Mouse (Mus musculus) kidney, embryonic 14.5 days (tissue): Measurements from ENCODE around the gene Prkar1b. TPM values are rescaled to one million over a fixed set of nuclear protein-coding genes. Genes with fewer than 3 reads are reported as not detected.

Source experiments
- ATAC-seq: fragments of 200-750 bp; cut with Nextera tagmentation; 2 replicates; pipeline ENCODE4 v1.8.0; 2017; ENCODE audit warnings: moderate number of reproducible peaks, mild to moderate bottlenecking, moderate TSS enrichment, moderate library complexity; ENCODE audit not compliant: low FRiP score, low TSS enrichment
- H3K27ac ChIP-seq: fragments of 300-500 bp; sonication (generic); 2 replicates; pipeline ENCODE4 v1.5.1; 2014; ENCODE audit warnings: low read depth, mild to moderate bottlenecking, low read length, moderate library complexity, mixed read lengths
- H3K27me3 ChIP-seq: fragments of 300-500 bp; sonication (generic); 2 replicates; pipeline ENCODE4 v1.6.1; 2014; ENCODE audit warnings: mild to moderate bottlenecking, low read length; ENCODE audit not compliant: control insufficient read depth, insufficient read depth
- H3K36me3 ChIP-seq: fragments of 300-500 bp; sonication (generic); 2 replicates; pipeline ENCODE4 v1.6.1; 2014; ENCODE audit warnings: low read length, mixed read lengths; ENCODE audit not compliant: control insufficient read depth, insufficient read depth
- H3K4me1 ChIP-seq: fragments of 300-500 bp; sonication (generic); 2 replicates; pipeline ENCODE4 v1.6.1; 2014; ENCODE audit warnings: low read length, mixed read lengths; ENCODE audit not compliant: control insufficient read depth, insufficient read depth
- H3K4me2 ChIP-seq: fragments of 300-500 bp; sonication (generic); replicated peaks from 2 replicates; pipeline ENCODE4 v1.6.1; 2014; ENCODE audit warnings: low read depth, mild to moderate bottlenecking, low read length
- H3K4me3 ChIP-seq: fragments of 300-500 bp; sonication (generic); 2 replicates; pipeline ENCODE4 v1.5.1; 2014; ENCODE audit warnings: mild to moderate bottlenecking, low read length
- H3K9ac ChIP-seq: fragments of 300-500 bp; sonication (generic); 2 replicates; pipeline ENCODE4 v1.6.1; 2014; ENCODE audit warnings: low read depth, mild to moderate bottlenecking, low read length, moderate library complexity
- H3K9me3 ChIP-seq: fragments of 300-500 bp; sonication (generic); 2 replicates; pipeline ENCODE4 v1.6.1; 2016; ENCODE audit warnings: low read length; ENCODE audit not compliant: control insufficient read depth
- WGBS: fragments of 180-500 bp; shearing (Covaris S2); extraction: QIAGEN DNeasy Blood & Tissue Kit; methylation state at CpG from one replicate; pipeline ENCODE4 v1.1.7; 2014; 5-methylcytosine and 5-hydroxymethylcytosine counted together
- polyA plus RNA-seq: library from polyadenylated mRNA; unstranded; fragments of >200 nt; fragmentation: Nextera tagmentation; extraction: Ambion mirVana; gene quantifications from 2 replicates; pipeline ENCODE4 v1.2.1, GENCODE M21; 2014

The Prkar1b gene
- polyA plus RNA-seq, 1 experiment from 2014 or later = 15.7 TPM

GRCm38 (mm10) chr5:139125717-139126116 lies 24.1 kb downstream of the Prkar1b start:
- H3K4me2 ChIP-seq = no peak overlapping the region
- no peak overlapping the region for H3K9ac ChIP-seq
- 72% methylated on average over 3 of the region's 3 CpGs for WGBS
- H3K36me3 ChIP-seq = peaks cover 3% of the 10 kb centered on the region; the same call in 1 of the 2 replicates
- H3K4me1 ChIP-seq = peaks cover 6% of the 10 kb centered on the region; the same call in 1 of the 2 replicates
- no peak overlapping the region for H3K27ac ChIP-seq
- no peak for ATAC-seq
- H3K4me3 ChIP-seq = no peak overlapping the region
- H3K9me3 ChIP-seq = peaks cover 3% of the 10 kb centered on the region; the same call in 1 of the 2 replicates
- 0 out of 2 replicates have a peak, but pooled peaks cover 7% of the 10 kb centered on the region for H3K27me3 ChIP-seq

GRCm38 (mm10) chr5:139118961-139119276 lies 30.9 kb downstream of the Prkar1b start:
- H3K4me1 ChIP-seq = no peaks in the 10 kb centered on the region
- no peak for ATAC-seq
- 82% methylated on average over 2 of the region's 2 CpGs for WGBS

GRCm38 (mm10) chr5:139118139-139118960 lies 31.5 kb downstream of the Prkar1b start:
- no peaks in the 10 kb centered on the region for H3K27me3 ChIP-seq
- no peak overlapping the region for H3K4me2 ChIP-seq
- H3K36me3 ChIP-seq = no peaks in the 10 kb centered on the region
- peaks cover 3% of the 10 kb centered on the region; the same call in 1 of the 2 replicates for H3K9me3 ChIP-seq
- no peak overlapping the region for H3K9ac ChIP-seq
- WGBS = 65% methylated on average over 5 of the region's 5 CpGs
- ATAC-seq = no peak
- H3K4me1 ChIP-seq = no peaks in the 10 kb centered on the region
- no peak overlapping the region for H3K4me3 ChIP-seq
- H3K27ac ChIP-seq = no peak overlapping the region

More at GRCm38 (mm10) chr5:139118961-139119276, 30.9 kb downstream of the Prkar1b start:
- Histone ChIP-seq H3K4me3 (no peak overlapping the region), H3K27ac (no peak overlapping the region), H3K27me3 (no peaks in the 10 kb centered on the region), H3K36me3 (no peaks in the 10 kb centered on the region), H3K9me3 (peaks cover 3% of the 10 kb centered on the region; the same call in 1 of the 2 replicates), H3K4me2 (no peak overlapping the region), H3K9ac (no peak overlapping the region)

- Histone ChIP-seq H3K4me2 (no peak overlapping the region), H3K27ac (no peak overlapping the region), H3K9ac (no peak overlapping the region), H3K27me3 (no peaks in the 10 kb centered on the region), H3K9me3 (no peaks in the 10 kb centered on the region), H3K36me3 (no peaks in the 10 kb centered on the region), H3K4me1 (no peaks in the 10 kb centered on the region), H3K4me3 (no peak overlapping the region)
- 94% methylated on average over 7 of the region's 7 CpGs for WGBS
- ATAC-seq = no peak
These were observed 34.3 kb downstream of the Prkar1b start for GRCm38 (mm10) chr5:139115507-139115906.

GRCm38 (mm10) chr5:139114876-139115275 lies 34.9 kb downstream of the Prkar1b start:
- no peaks in the 10 kb centered on the region for H3K9me3 ChIP-seq
- no peaks in the 10 kb centered on the region for H3K36me3 ChIP-seq
- H3K27me3 ChIP-seq = no peaks in the 10 kb centered on the region
- H3K4me2 ChIP-seq = no peak overlapping the region
- 80% methylated on average over 4 of the region's 4 CpGs for WGBS
- H3K4me1 ChIP-seq = no peaks in the 10 kb centered on the region
- H3K9ac ChIP-seq = no peak overlapping the region
- H3K27ac ChIP-seq = no peak overlapping the region
- no peak overlapping the region for H3K4me3 ChIP-seq
- no peak for ATAC-seq

- Histone ChIP-seq H3K27me3 (no peaks in the 10 kb centered on the region), H3K4me2 (no peak overlapping the region), H3K4me3 (no peak overlapping the region), H3K9ac (no peak overlapping the region), H3K36me3 (no peaks in the 10 kb centered on the region), H3K9me3 (no peaks in the 10 kb centered on the region), H3K4me1 (no peaks in the 10 kb centered on the region), H3K27ac (no peak overlapping the region)
- WGBS = 68% methylated on average over 9 of the region's 9 CpGs
- no peak for ATAC-seq
These were observed 37.4 kb downstream of the Prkar1b start for GRCm38 (mm10) chr5:139112418-139112817.

GRCm38 (mm10) chr5:139111991-139112390 lies 37.8 kb downstream of the Prkar1b start:
- 80% methylated on average over 9 of the region's 9 CpGs for WGBS
- no peaks in the 10 kb centered on the region for H3K36me3 ChIP-seq
- no peaks in the 10 kb centered on the region for H3K4me1 ChIP-seq
- no peak overlapping the region for H3K4me2 ChIP-seq
- no peak overlapping the region for H3K27ac ChIP-seq
- ATAC-seq = no peak
- H3K9me3 ChIP-seq = no peaks in the 10 kb centered on the region
- H3K27me3 ChIP-seq = no peaks in the 10 kb centered on the region
- H3K9ac ChIP-seq = no peak overlapping the region
- no peak overlapping the region for H3K4me3 ChIP-seq

- Histone ChIP-seq H3K4me2 (no peak overlapping the region), H3K27ac (no peak overlapping the region), H3K9ac (no peak overlapping the region), H3K4me3 (no peak overlapping the region), H3K27me3 (no peaks in the 10 kb centered on the region), H3K4me1 (no peaks in the 10 kb centered on the region), H3K9me3 (no peaks in the 10 kb centered on the region), H3K36me3 (no peaks in the 10 kb centered on the region)
- 97% methylated on average over 2 of the region's 2 CpGs for WGBS
- ATAC-seq = no peak
These were observed 39.5 kb downstream of the Prkar1b start for GRCm38 (mm10) chr5:139110140-139110855.

GRCm38 (mm10) chr5:139107815-139108214 lies 42.0 kb downstream of the Prkar1b start:
- H3K9ac ChIP-seq = no peak overlapping the region
- no peak overlapping the region for H3K27ac ChIP-seq
- H3K4me3 ChIP-seq = no peak overlapping the region
- no peaks in the 10 kb centered on the region for H3K27me3 ChIP-seq
- no peaks in the 10 kb centered on the region for H3K4me1 ChIP-seq
- H3K9me3 ChIP-seq = no peaks in the 10 kb centered on the region
- no peaks in the 10 kb centered on the region for H3K36me3 ChIP-seq
- ATAC-seq = no peak
- 70% methylated on average over 9 of the region's 9 CpGs for WGBS
- H3K4me2 ChIP-seq = no peak overlapping the region
